Mouse (Mus musculus) liver, postnatal 0 days (tissue): ENCODE measurements around the gene Col5a3.

Experiments used
- CTCF ChIP-seq: sonication (generic); IDR thresholded peaks from 2 replicates; pipeline ENCODE4 v1.5.1; 2016; ENCODE audit warnings: antibody characterized with exemption, low read depth
- EP300 ChIP-seq: IDR thresholded peaks from 2 replicates; pipeline ENCODE4 v1.6.1; 2016; ENCODE audit warnings: antibody characterized with exemption, low read depth, mild to moderate bottlenecking

GRCm38 (mm10) chr9:20785055-20785454 is 29.8 kb downstream of the Col5a3 start:
- TF ChIP-seq EP300 (no peak), CTCF (no peak)
